Mouse (Mus musculus) brain, embryonic 14.5 days (tissue): ENCODE data around the gene Cnbp. TPM values are rescaled to one million over a fixed set of nuclear protein-coding genes. Genes with fewer than 3 reads are reported as not detected.

ENCODE experiments used
- DNase-seq: peaks from one replicate; pipeline ENCODE4 v3.0.0-alpha.2; 2011; ENCODE audit warnings: low read depth
- CTCF ChIP-seq: fragments of 200-500 bp; IDR thresholded peaks from 2 replicates; pipeline ENCODE4 v1.5.1; 2012; ENCODE audit warnings: inconsistent platforms, mild to moderate bottlenecking, moderate library complexity, borderline replicate concordance; ENCODE audit not compliant: insufficient read depth, insufficient read length; ENCODE audit errors: extremely low read depth
- POLR2A ChIP-seq: fragments of 200-500 bp; IDR thresholded peaks from 2 replicates; pipeline ENCODE4 v1.6.1; 2012; ENCODE audit warnings: mild to moderate bottlenecking, inconsistent platforms, borderline replicate concordance; ENCODE audit not compliant: poor library complexity, insufficient read depth, insufficient read length, severe bottlenecking; ENCODE audit errors: extremely low read depth
- polyA plus RNA-seq: library from polyadenylated mRNA; depleted of rRNA; stranded (reverse); fragments of >200 nt; gene quantifications from 2 replicates; pipeline ENCODE4 v1.2.3, GENCODE M21; 2012

Cnbp gene
- polyA plus RNA-seq, 1 experiment, result 264 TPM

GRCm38 (mm10) chr6:87873104-87873503 lies 22.2 kb upstream of the Cnbp start:
- TF ChIP-seq CTCF (no peak), POLR2A (no peak)
- DNase-seq, result no peak

GRCm38 (mm10) chr6:87871240-87871639 lies 20.3 kb upstream of the Cnbp start:
- no peak for DNase-seq
- TF ChIP-seq POLR2A, result no peak
- no peak for TF ChIP-seq CTCF

GRCm38 (mm10) chr6:87870440-87870839 lies 19.5 kb upstream of the Cnbp start:
- no peak for TF ChIP-seq CTCF
- no peak for TF ChIP-seq POLR2A
- DNase-seq, result no peak

- DNase-seq, result no peak
- TF ChIP-seq CTCF, result no peak
- TF ChIP-seq POLR2A, result no peak
Measured at GRCm38 (mm10) chr6:87868871-87869506, 18.1 kb upstream of the Cnbp start.

GRCm38 (mm10) chr6:87867256-87867655 lies 16.4 kb upstream of the Cnbp start:
- TF ChIP-seq POLR2A (no peak), CTCF (no peak)
- DNase-seq, result no peak

- DNase-seq, result no peak
- TF ChIP-seq CTCF (no peak), POLR2A (no peak)
Measured at GRCm38 (mm10) chr6:87866211-87866610, 15.3 kb upstream of the Cnbp start.

GRCm38 (mm10) chr6:87857071-87857470 lies 6.2 kb upstream of the Cnbp start:
- DNase-seq, result no peak
- no peak for TF ChIP-seq POLR2A
- TF ChIP-seq CTCF, result no peak

GRCm38 (mm10) chr6:87853446-87853845 lies 2.5 kb upstream of the Cnbp start:
- DNase-seq, result no peak
- TF ChIP-seq CTCF (no peak), POLR2A (no peak)

GRCm38 (mm10) chr6:87851871-87852270 lies 965 bp upstream of the Cnbp start:
- DNase-seq, result no peak
- TF ChIP-seq CTCF, result no peak
- TF ChIP-seq POLR2A, result no peak

GRCm38 (mm10) chr6:87850155-87850899 lies 579 bp downstream of the Cnbp start:
- TF ChIP-seq POLR2A, result no peak
- no peak for TF ChIP-seq CTCF
- DNase-seq, result peak; percentile 63

GRCm38 (mm10) chr6:87849780-87850154 lies 1.1 kb downstream of the Cnbp start:
- peak; percentile 44 for DNase-seq
- TF ChIP-seq POLR2A (no peak), CTCF (no peak)

GRCm38 (mm10) chr6:87846813-87847212 lies 4.1 kb downstream of the Cnbp start:
- DNase-seq, result no peak
- no peak for TF ChIP-seq CTCF
- no peak for TF ChIP-seq POLR2A
